Mouse (Mus musculus): ENCODE measurements around the gene Usp7.

Usp7 gene

DNA sequence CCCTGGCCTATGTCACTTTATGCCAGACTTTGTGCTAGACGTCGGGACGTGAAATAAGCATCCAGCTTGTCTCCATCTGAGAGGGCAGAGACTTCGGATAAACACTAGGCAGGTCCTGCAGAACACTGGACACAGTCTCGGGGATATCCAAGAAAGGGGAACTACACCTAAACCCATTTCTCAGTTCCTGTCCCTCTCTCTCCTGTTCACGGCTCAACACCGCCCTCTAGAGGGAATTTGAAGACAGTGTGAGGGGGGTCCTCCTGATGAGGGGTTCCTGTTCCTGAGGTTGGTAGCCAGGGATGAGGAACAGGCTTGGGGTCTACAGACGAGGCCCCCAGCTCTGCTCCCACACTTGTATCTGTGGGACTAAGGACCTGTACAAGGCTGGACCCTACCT lies 117.9 kb downstream of the Usp7 start:
- DNase-seq (ENCODE audit: low read depth, low spot score) = peak; percentile 63

DNA sequence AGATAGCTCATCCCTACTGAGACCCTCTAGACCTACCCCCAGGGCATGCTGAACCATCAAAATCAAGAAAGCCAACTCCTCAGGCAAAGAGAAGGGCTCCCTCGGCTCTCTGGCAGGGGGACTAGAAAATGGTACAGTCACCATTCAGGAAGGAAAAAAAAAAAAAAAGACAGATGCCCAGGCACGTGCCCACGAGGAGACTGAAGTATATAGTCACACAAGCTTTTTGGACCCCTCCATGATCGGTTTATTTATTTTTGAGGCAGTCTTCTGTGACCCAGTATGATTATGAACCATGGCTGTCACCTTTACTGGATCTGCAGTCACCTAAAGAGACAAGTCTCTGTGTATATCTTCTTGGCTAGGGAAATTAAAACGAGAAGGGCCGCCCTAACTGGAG lies 118.8 kb downstream of the Usp7 start:
- DNase-seq (ENCODE audit: low read depth, low spot score) = no peak

DNA sequence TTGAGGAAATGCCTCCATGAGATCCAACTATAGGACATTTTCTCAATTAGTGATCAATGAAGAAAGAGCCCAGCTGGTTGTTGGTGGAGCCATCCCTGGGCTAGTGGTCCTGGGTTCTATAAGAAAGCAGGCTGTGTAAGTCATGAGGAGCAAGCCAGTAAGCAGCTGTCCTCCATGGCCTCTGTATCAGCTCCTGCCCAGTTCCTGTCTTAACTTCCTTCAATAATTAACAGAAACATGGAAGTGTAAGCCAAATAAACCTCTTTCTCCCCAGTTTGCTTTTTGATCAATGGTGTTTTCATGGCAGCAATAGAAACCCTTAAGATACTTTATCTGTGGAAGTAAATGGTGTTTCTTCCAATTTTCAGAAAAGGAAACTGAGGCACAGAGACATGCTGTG lies 119.3 kb downstream of the Usp7 start:
- no peak for DNase-seq (ENCODE audit: low read depth, low spot score)

DNA sequence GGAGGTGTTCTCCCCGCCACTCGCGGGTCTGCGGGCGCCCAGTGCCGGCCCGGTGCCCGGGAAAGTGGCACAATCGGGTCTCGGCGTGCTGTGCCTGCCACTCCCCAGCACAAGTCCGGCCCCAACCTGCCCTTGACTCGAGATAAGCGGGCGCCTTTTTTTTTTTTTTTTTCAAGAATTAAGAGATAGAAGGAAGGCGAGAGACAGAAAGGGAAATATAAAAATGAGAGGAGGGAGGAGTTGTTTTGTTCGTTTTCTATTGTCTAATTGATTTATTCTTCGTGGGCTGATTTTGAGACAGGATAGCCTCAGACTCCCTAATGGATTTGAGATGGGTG lies 119.8 kb downstream of the Usp7 start:
- DNase-seq (ENCODE audit: low read depth, low spot score) = no peak

DNA sequence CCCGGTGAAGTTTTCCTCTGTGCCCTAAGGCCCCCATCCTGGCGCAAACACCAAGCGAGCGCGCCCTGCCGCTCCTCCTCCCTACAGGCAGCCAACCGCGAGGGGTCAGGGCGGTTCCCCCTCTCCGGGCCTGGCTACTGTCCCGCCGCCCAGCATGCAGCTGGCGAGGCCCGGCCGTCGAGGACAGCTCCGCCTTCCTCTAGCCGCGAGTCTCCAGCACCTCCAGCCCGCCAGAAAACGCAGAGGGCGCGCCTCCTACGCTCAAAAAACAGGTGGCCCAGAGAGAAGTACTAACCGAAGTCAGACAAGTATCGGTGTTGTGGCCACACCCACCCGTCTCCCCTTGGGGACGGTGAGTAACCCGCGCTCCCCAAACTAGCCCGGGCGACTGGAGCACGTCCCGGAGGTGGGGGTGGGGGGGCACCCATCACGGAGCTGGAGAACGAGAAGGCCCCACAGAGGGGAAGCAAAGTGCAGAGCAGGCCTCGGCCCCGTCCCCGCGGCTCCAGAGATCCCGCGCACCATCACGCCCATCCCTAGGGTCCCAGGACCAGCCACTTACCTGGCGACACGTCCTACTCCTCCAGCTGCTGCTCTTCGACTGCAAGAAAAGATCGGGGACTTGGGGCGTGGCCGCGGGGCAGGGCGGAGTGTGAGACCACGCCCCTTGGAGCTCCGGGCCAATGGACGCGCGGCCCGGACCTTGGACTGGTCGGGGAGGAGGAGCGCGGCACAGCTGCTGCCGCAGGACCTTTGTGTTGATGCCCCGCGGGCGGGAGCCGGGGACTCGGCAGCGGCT lies 120.4 kb downstream of the Usp7 start, which contains the start of gene Carhsp1:
Gene Carhsp1 (minus strand): TSS at position 605 of the 799 bp plus-strand sequence.
- peak; percentile 90 for DNase-seq (ENCODE audit: low read depth, low spot score)

DNA sequence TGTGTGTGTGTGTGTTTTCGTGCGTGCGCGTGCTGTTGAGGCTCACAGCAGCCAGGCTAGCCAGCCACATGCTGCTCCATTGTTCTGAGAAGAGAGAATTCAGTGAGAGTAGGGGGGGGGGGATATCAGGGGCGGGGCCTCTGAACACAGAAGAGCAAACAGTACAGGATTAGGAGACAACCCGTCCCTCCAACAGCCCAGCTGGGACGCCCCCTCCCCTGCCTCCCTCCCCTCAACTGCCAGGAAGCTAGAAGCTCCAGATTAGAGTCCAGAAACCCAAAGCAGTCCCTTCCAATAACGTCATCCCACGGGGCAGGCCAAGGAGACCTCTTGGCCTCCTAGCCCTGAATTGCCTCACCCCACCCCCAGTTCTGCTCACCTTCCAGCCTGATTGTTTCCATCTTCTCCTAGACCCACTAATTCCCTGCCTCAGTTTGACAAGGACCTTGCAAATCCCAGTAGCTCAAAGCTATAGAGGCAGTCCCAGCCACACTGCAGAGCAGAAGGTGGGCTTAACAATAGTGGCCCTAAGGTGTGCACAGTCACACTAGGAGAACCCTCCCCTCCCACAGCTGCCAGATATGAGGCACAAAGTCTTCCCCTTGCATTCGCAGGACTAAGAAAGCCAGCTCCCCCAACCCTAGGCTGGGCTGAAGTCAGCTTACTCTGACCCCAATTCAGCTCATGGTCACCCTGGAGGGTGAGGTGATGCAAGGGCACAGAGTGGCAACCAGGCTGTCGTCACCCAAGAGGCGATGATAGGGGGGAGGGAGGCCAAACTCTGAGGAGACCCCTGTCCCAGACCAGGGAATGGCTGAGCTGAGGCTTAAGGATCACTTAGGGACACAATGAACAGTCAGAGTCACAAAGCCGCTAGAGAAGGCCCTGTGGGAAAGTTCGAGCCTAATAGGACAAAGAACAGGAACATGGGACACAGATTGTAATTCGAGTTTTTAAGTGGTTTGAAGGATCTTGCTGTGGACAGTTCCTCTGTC lies 121.8 kb downstream of the Usp7 start:
- DNase-seq (ENCODE audit: low read depth, low spot score) = peak; percentile 84

DNA sequence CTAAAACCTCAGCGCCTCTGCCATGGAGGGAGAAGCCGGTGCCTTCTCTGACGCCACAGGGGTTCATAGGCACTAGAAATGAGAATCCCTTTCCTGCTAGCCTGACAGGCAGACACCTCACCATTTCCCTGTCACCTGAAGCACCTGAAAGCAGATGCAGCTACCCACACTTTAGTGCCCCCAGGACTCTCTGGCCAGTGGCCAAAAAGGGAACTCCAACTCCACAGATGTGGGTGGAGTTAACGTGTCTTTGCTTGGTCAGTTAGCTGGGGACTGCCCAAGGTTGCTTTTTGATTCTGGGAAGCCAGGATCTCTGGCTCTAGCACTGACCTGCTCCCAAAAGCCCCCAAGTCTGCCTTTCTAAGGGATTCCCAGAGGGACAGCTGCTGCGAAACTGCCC lies 122.7 kb downstream of the Usp7 start:
- no peak for DNase-seq (ENCODE audit: low read depth, low spot score)

DNA sequence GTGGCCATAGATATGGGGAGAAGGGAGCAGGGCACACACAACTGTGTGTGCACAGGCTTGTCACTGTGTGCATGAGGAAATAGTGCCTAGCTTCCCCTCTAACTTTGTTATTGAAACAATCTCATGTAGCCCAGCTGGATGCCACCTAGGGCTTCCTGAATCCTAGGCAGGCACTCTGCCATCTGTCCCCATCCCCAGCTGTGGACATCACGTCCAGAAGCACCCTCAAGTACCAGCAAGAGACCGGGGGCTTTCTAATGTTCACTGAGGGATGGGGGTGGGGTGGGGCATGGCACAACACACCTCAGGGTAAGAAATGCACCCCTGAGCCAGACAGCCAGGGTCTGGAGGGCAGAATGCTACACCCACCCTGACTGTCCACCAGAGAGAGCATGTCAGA lies 123.7 kb downstream of the Usp7 start:
- DNase-seq (ENCODE audit: low read depth, low spot score) = no peak

DNA sequence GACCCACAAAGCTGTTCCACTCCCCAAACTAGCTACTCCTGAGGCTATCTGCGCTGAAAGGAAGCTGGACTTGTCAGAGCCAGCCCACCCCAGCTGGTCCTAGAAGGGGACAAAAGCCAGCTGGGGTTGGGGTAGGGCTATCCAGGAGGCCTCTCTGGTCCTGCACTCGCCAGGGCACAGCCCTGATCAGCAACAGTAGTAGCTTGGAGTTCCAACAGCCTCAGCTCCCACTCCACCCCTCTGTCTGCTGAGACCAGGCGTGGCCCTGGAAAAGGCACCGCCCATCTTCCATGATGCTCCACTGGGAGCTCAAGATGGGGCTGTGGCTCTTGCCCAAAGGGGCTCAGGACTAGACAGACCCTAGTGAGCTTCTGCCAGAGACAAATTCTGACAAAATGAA lies 124.3 kb downstream of the Usp7 start:
- DNase-seq (ENCODE audit: low read depth, low spot score) = no peak

DNA sequence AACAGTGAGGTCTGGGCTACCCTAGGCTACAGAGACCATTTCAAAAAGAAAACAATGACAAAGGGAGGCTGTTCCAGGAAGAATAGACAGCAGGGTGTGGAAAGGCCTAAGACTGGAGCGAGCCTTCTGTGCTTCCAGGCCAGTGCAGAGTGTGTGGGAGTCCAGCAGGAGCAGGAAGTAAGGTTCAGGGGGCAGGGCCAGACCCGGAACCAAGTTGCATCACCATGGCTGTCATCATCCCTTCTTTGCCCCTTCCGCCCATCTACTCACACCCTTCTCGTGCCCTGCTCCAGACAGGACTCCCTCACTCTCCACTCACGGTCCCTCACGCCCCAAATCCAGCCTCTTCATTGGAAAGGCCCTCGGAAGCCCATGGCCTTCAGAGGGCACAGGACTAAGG lies 124.8 kb downstream of the Usp7 start:
- DNase-seq (ENCODE audit: low read depth, low spot score) = no peak

DNA sequence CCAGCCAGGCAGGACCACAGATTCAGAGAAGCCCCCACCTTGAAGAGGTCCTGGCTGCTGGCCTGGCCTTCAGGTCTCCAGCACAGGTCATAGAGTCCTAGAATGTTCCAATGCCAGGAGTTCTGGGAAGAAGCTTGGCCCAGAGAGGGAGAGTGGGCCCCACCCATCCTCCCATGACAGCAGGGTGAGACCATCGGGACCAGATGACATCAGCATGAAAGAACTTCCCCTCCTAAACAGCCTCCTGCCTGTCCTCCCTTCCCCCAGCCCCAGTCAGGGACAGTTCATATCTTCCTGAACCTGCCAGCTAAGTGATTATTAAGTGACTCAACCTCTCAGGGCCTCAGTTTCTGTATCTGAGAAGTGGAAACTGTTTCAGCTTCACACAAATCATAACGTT lies 125.7 kb downstream of the Usp7 start:
- DNase-seq (ENCODE audit: low read depth, low spot score) = no peak

DNA sequence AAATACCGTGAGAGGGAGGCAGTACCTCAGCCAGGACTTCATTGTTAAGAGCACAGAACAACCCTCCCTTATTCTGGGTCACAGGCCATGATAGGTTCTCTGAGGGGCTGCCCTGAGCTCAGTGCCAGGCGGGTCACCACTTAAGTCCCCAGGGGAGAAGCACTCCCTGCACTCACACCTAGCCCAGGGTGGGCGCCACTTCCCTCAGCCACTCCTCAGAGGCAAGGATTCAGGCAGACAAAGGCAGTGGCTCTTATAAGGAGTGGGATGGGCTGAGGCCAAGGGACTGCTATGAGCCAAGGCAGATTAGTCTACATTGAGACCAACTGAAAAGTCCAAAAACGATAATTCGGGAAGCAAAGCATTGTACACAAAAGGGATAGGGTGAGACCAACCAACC lies 126.7 kb downstream of the Usp7 start:
- no peak for DNase-seq (ENCODE audit: low read depth, low spot score)

DNA sequence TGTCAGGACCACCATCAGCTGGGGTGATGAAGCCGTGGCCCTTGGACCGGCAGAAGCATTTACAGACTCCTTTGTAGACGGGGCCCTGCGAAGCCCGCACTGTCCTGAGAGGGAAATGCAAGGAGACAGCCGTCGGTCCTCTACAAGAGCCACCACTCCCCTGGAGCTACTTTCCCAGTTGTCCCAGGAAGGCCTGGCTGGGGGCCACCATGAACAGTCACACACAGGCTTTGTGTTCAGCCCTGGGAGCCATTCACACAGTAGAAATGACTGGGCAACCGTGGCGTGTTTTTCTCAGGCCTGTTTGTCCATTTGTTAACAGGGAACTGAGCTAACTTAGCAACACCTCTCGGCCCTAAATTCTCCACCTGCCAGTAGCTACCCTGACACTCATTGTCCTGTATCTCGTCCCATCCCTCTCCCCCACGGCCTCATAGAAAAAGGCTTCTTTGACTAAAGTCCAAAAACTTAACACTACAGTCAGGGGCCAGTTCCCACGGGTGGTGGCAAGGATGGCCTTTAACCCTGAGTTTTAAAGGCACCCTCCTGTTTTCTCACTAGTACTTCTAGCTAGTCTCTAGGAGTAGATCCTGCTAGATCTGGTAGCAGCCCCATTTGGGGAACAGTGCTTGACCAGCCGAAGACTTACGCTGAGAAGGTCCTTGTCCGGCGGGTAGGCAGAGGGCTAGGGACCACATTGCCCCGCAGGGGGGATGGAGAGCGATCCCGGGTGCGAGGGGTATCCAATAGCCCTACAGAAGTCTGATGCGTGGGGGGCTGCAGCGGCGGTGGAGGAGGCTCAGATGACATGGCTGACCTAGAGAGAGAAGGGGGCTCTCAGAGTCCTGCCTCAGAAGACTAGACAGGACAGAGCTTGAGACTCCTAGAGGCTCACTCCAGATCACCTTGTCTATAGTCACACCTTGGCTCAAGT lies 128.2 kb downstream of the Usp7 start:
- peak; percentile 63 for DNase-seq (ENCODE audit: low read depth, low spot score)

DNA sequence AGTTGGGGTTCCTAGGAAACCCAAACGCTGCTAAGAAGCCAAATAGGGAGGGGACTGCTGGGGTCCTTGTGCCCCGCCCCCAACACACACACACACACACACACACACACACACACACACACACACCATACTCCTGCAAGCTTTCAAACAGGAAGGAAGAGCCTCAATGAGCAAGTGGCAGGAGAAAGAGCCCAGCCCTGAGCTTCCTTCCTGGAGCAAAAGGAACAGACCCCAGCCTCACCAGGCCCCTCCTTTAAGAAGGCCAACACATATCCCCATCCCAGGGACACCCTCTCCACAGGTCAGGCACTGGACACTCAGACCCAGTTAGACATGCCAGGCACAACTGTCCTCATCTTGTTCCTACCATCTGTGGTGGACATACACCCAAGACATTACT lies 129.1 kb downstream of the Usp7 start:
- DNase-seq (ENCODE audit: low read depth, low spot score) = no peak

DNA sequence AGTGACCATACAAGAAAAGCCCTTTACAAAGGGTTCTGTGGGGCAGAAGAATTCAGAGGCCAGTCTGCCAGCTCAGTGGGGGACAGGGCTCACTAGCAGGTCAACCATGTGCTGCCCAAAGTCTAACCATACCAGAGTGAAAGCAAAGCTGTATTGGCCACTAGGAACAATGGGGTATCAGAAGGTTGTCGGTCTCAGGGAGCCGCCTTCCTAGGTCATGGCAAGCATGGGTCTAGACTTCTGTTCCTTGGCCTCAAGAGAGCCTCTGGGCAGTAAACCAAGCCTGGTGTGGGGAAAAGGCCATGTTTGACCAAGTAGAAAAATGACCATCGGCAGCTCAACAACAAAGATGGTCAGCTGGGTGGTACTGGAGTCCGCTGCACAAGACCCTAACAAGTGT lies 133.3 kb downstream of the Usp7 start:
- DNase-seq (ENCODE audit: low read depth, low spot score) = no peak

DNA sequence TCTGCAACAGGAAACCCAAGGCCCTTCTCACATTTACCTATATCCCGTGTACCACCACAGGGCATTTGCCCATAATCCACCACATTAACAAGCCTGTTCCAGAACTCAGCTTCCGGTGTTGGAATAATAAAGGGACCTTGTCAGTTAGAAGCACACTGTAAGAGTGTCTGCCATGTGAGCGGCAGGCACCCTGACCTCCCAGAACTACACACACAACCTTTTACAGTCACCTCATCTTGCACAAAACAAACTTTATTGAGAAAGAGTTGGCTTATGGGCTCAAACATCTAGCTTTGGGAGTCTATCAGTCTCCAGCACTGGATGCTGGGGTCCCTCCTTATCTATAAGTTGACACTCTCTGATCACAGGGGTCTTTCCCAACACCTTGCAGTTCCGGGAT lies 133.8 kb downstream of the Usp7 start:
- DNase-seq (ENCODE audit: low read depth, low spot score) = no peak

DNA sequence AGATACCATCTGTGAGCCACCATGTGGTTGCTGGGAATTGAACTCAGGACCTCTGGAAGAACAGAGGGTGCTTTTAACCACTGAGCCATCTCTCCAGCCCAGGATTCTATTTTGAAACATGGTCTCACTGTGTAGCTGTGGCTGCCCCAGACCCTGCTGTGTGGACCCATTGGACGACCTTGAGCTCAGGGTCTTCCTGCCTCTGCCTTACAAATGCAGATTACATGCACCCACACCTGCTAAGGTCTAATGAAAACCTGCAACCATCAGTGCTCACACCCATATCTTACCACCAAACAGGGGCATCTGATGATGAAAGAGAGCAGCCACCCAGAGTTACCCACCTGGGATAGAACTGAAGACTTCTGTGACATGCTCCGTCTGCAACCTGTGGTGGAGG lies 135.9 kb downstream of the Usp7 start:
- DNase-seq (ENCODE audit: low read depth, low spot score) = no peak

DNA sequence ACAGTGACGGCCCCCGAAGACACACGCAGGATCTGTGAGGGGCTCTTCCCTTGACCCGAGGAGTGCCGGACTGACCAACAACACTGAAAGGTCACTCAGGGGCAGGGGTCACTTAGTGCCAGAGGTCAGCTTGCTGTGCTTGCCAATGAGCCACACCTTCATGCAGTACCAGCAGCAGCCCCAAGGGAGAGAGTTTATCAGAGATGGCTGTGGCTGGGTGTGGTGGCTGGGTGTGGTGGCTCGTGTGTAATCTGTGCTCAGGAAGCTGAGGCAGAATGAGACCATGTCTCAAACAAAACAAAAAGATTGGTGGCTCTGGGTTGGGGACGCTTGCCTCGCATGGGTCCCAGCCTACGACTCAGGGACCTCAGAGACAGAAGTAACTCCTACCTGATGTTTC lies 136.5 kb downstream of the Usp7 start:
- no peak for DNase-seq (ENCODE audit: low read depth, low spot score)

DNA sequence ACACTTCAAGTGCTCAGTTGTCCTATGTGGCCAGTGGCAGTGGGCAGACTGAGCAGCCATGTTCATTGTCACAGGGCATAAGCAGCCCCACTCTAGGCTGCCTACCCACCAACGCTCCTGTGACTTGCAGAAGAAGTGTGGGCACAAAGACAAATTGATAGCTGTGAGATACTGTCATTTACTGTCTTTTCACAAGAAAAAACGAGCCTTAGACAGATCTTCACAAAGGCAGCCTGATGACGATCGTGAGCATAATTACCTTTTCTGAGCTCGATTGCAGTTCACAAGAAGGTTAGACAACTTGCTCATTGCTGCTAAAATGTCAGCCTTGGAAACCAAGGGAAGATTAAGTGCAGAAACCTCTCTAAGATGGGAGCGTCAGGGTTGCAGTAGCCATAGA lies 137.0 kb downstream of the Usp7 start:
- DNase-seq (ENCODE audit: low read depth, low spot score) = peak; percentile 61

DNA sequence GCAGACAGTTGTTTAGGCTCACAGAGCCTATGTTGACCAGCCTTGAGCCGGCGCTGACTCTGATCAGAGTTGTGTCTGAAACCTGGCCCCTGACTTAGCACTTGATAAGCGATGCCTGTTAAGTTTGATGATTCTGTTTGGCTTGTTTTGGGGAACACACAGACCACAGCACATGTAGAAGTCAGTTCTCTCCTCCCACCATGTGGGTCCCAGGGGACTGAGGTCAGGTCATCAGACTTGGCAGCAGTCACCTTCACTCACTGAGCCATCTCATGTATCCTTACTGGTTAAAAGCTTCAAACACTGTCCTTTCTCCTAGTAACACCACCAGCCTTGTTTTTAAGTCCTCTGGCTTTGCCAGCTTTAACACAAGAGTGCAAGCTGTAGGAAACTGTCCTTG lies 142.1 kb downstream of the Usp7 start:
- no peak for DNase-seq (ENCODE audit: low read depth, low spot score)

DNA sequence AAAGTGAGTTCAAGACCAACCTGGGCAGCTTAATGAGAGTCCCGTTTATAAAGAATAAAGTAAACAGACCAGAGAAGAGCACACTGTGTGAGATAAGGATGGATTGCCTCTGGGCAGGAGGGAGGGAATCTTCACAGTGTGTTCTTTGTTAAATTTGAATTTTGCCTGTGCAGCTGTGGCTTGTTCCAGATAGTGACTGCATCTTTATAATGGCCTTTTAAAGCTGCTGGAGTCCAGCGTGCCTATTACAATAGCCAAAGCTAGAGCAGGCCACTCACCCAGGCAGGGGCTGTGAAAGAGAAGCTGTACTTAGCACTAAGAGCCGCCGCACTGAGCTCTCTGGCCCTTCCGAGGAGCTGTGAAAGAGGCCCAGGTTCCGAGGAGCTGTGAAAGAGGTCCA lies 146.6 kb downstream of the Usp7 start:
- DNase-seq (ENCODE audit: low read depth, low spot score) = peak; percentile 73

DNA sequence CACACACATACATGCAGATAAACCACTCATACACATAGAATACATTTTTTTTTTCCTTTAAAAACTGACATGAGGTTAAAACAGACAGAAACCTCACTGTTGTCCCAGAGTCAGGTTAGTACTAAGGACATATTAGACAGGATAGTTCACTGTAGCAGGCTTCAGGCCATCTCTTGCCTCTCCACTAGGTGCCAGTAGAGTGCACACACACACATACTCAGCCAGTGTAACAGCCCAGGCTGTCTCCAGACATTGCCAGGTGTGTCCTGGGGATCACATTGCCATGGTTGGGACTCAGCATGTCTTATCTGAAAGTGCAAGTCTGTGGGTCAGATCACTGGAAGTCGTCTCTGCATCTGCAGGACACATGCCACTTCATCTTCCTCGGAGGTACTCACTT lies 148.3 kb downstream of the Usp7 start:
- peak; percentile 72 for DNase-seq (ENCODE audit: low read depth, low spot score)

Data from brain, adult 2 months (tissue).